Mouse (Mus musculus) cerebellum, postnatal 14 days (tissue): ENCODE measurements around the gene Coq6.
A peak's percentile ranks its signal among the peaks of the same experiment; 100 is the strongest.
"Not testable (repeated sequence)": the region's sequence is repeated elsewhere in the genome, so short reads cannot be mapped to it uniquely, and the experiment has no call there.

Experiments
- DNase-seq, 2 experiments: peaks; one replicate each; pipeline ENCODE4 v3.0.0; 2021; ENCODE audit warnings: mixed read lengths in 2 of 2

The Coq6 gene

GRCm38 (mm10) chr12:84361555-84362489 is at the start of gene Coq6, which contains the start of gene Fam161b:
Gene Coq6 (plus strand): TSS chr12:84361657.
Gene Fam161b (minus strand): TSS chr12:84361833.
- DNase-seq, result peak; percentile 94 to 95

GRCm38 (mm10) chr12:84316006-84316405 is 45.5 kb upstream of the Coq6 start:
- no peak for DNase-seq

GRCm38 (mm10) chr12:84316721-84317621 is 44.5 kb upstream of the Coq6 start, which contains the start of gene Zfp410:
Gene Zfp410 (plus strand): TSS chr12:84316852.
- peak; percentile 91 to 92 for DNase-seq

- no peak for DNase-seq
These were observed 34.3 kb upstream of the Coq6 start for GRCm38 (mm10) chr12:84327111-84327512.

- DNase-seq, result no peak
These were observed 24.4 kb upstream of the Coq6 start for GRCm38 (mm10) chr12:84336963-84337625.

GRCm38 (mm10) chr12:84347192-84347591 is 14.3 kb upstream of the Coq6 start:
- DNase-seq, result peak in 1 of 2 experiments; percentile 26

GRCm38 (mm10) chr12:84358699-84359098 is 2.8 kb upstream of the Coq6 start:
- DNase-seq, result not testable (repeated sequence)

GRCm38 (mm10) chr12:84362872-84363271 is 1.4 kb downstream of the Coq6 start:
- DNase-seq, result no peak

- no peak for DNase-seq
These were observed 2.8 kb downstream of the Coq6 start for GRCm38 (mm10) chr12:84364291-84364690.

- no peak for DNase-seq
These were observed 3.7 kb downstream of the Coq6 start for GRCm38 (mm10) chr12:84365137-84365536.

- DNase-seq, result peak in 1 of 2 experiments; percentile 15
These were observed 5.5 kb downstream of the Coq6 start for GRCm38 (mm10) chr12:84366971-84367370.

- no peak for DNase-seq
These were observed 10.2 kb downstream of the Coq6 start for GRCm38 (mm10) chr12:84371647-84372046.

GRCm38 (mm10) chr12:84373831-84374481 is 12.5 kb downstream of the Coq6 start:
- DNase-seq, result no peak

- DNase-seq, result no peak
These were observed 20.9 kb downstream of the Coq6 start for GRCm38 (mm10) chr12:84382369-84382768.

GRCm38 (mm10) chr12:84384644-84385081 is 23.2 kb downstream of the Coq6 start:
- DNase-seq, result peak; percentile 19 to 30

- DNase-seq, result no peak
These were observed 24.0 kb downstream of the Coq6 start for GRCm38 (mm10) chr12:84385408-84385807.

GRCm38 (mm10) chr12:84388097-84388496 is 26.6 kb downstream of the Coq6 start:
- DNase-seq, result no peak

- DNase-seq, result no peak
These were observed 27.4 kb downstream of the Coq6 start for GRCm38 (mm10) chr12:84388774-84389400.

- no peak for DNase-seq
These were observed 28.9 kb downstream of the Coq6 start for GRCm38 (mm10) chr12:84390336-84390735.

GRCm38 (mm10) chr12:84392681-84393080 is 31.2 kb downstream of the Coq6 start:
- DNase-seq, result no peak

- DNase-seq, result no peak
These were observed 32.4 kb downstream of the Coq6 start for GRCm38 (mm10) chr12:84393847-84394246.
